Mouse (Mus musculus) megakaryocyte, embryonic 14.5 days (primary cell): ENCODE measurements around the gene Ahnak.

Experiments used
- FLI1 ChIP-seq: IDR thresholded peaks from 2 replicates; pipeline ENCODE4 v1.6.1; 2012; ENCODE audit warnings: low read length, inconsistent platforms, mixed read lengths
- GATA1 ChIP-seq: IDR thresholded peaks from 3 replicates; pipeline ENCODE4 v1.6.1; 2012; ENCODE audit warnings: mixed read lengths, low read length, inconsistent platforms, borderline replicate concordance

DNA sequence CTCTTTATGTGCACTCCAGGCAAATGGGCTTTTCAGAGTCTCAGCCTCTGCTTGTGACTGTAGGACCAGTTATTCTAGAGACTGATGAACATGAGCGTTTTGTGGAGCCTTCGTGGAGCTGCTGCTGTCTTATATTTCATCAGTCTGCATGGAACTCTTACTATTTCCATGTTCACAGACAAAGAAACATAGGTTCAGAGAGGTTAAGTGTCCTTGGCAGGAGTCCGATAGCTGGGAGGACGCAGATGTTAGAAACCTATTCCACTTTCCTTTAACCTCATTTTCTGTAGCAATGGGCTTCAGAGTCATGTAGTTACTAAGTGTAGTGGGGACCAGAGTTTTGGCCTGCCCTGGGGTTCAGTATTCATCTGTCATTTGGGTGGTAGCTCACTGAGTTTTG, 10.1 kb downstream of the Ahnak start:
- TF ChIP-seq GATA1, result no peak
- no peak for TF ChIP-seq FLI1
